Mouse (Mus musculus) NIH3T3 (cell line): Measurements from ENCODE around the gene Prr13.

Source experiments
- DNase-seq: peaks from one replicate; pipeline ENCODE4 v3.0.0-alpha.2; 2012; ENCODE audit warnings: low read depth

Prr13 gene

DNA sequence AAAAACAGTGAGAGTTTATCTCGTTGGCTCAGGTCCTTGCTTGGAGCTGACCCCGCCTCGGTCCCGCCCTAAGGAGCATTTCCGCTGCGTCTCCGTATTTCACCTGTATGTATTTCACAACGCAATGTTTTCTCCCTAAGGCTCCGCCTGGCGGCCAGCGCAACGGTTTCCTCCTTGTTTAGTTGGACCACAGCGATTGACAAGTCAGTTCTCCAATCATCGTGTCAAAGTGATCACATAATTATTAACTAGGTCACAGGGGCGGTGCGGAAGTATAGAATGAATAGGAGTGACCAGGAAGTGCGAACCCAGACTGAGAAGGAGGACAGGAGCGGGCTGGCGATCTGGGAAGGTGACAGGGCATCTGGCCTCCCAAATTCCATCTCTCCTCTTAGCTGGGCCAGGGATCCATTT lies at the start of gene Prr13:
Prr13 (plus strand) TSS at position 125 of the 414 bp plus-strand sequence.
- DNase-seq: peak; percentile 98

DNA sequence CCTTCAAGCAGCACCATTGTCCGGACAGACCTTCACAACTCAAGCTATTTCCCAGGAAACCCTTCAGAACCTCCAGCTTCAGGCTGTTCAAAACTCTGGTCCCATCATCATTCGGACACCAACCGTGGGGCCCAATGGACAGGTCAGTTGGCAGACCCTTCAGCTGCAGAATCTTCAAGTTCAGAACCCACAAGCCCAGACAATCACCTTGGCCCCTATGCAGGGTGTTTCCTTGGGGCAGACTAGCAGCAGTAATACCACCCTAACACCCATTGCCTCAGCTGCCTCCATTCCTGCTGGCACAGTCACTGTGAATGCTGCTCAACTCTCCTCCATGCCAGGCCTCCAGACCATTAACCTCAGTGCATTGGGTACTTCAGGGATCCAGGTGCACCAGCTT lies 49.5 kb upstream of the Prr13 start:
- no peak for DNase-seq

DNA sequence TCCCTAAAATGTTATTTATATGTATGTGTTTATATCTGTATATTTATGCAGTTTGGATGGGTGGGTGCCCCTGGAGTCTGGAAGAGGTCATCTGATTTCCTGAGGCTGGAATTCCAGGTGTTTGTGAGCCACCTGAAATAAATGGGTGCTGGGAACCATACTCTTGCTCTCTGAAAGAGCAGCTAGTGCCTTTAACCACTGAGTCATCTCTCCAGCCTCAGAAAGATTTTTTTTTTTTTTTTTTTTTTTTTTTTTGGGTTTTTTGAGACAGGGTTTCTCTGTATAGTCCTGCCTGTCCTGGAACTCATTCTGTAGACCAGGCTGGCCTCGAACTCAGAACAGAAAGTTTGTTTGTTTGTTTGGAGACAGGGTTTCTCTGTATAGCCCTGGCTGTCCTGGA lies 47.8 kb upstream of the Prr13 start:
- DNase-seq: no peak

DNA sequence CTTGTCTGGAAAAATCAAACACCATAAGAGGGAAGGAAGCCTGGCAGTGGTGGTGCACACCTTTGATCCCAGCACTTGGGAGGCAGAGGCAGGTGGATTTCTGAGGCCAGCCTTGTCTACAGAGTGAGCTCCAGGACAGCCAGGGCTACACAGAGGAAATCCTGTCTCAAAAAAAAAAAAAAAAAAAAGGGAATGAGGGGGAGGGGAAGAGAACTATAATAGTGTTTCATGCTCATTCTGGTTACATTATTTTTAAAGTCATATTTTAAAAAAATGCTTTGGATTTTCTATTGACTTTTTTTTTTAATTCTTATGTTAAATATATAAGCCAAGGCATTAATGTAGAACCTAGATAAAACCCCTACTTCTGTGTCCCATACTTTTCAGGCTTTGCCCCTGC lies 45.1 kb upstream of the Prr13 start:
- DNase-seq: no peak

DNA sequence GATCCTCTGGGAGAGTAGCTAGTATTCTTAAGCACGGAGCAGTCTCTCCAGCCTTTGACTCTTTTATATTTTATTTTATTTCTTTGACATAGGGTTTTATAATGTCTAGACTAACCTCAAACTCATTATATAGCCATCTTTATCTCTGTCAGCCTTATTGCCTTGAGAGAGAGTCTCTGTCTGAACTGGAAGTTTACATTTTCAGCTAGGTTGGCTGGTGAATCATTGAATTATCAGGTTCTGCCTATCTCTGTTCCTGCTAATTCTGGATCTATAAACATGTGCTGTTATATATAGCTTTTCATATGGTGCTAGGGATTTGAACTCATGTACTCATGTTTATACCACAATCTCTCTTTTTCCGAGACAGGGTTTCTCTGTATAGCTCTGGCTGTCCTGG lies 41.3 kb upstream of the Prr13 start:
- DNase-seq: no peak

DNA sequence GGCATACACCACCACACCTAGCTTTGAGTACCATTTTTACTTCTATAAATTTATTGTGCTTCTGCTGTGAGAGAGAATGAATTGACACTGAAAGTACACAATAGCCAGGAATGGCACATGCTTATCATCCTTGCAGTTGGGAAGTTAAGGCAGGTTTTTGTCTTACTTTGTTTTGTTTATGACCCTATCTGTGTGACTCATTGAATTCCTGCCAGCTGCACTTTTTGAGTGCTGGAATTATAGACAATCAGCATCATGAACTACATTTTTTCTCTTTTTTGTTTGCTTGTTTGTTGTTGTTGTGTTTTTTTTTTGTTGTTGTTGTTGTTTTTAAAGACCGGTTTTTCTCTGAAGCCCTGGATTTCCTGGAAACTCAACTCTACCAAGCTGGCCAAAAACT lies 37.8 kb upstream of the Prr13 start:
- peak; percentile 54 for DNase-seq

DNA sequence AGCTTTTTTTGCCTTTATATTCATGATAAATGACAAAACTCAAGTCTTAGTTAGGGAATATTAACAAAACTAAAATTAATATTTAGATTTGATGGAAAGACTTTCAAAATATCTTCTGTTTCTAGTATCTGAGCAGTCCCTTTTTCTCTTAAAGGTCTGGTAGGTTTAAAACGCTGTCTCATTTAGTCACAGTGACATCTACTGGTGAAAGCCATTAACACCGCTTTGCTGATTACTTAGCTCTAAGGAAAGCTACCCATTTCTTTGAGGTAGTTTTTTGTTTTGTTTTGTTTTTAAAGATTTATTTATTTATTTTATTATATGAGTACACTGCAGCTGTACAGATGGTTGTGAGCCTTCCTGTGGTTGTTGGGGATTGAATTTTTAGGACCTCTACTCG lies 37.4 kb upstream of the Prr13 start:
- peak; percentile 88 for DNase-seq

DNA sequence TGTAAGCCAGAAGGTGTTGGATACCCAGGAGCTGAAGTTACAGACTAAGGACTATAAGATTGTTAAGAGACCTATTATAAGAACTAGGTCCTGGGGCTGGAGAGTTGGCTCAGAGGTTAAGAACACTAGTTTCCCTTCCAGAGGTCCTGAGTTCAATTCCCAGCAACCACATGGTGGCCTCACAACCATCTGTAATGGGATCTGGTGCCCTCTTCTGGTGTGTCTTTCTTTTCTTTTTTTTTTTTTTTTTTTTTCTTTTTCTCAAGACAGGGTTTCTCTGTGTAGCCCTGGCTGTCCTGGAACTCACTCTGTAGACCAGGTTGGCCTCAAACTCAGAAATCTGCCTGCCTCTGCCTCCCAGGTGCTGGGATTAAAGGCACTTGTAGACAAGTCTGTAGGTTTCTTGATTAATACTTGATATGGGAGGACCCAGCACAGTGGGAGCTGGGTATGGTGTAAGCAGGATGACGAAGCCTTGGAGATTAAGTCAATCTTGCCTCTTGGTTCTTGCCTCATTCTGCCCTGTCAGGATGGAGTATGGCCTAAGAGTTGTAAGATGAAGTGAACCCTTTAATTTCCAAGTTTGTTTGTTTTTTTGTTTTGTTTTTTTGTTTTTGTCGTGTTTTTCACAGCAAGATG lies 35.1 kb upstream of the Prr13 start:
- DNase-seq: no peak

DNA sequence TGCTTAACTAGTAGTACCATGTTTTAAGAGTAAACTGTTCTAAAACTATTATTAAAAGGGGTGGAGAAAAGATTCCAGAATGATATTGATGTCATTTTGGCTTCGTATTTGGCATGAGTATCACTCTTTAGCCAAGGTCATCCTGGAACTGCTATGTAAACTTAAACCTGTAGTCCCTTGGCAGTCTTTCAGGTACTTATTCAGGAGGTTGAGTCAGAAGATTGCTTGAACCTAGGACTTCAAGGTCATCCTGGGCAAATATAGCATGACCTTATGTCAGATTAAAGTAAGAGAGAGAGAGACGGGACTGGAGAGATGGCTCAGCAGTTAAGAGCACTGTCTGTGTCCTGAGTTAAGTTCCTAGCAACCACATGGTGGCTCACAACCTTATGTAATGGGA lies 34.2 kb upstream of the Prr13 start:
- DNase-seq: no peak

DNA sequence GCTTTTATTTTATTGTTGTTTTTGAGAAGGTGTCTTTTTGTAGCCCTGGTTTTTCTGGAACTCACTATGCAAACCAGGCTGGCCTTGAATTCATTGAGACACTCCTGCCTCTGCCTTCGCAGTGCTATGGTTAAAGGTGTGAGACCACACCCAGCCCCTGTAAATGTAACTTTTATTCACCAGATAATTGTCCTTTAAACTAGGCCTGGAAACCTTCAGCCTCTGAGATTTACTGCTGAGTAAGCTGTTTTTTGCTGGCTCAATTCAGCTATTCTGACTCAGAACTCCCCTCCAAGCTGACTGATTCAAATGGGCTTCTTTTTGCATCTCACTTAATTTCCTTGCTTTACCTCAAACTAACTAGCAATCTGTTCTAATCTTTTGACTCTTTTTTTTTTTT lies 31.9 kb upstream of the Prr13 start:
- DNase-seq: no peak

DNA sequence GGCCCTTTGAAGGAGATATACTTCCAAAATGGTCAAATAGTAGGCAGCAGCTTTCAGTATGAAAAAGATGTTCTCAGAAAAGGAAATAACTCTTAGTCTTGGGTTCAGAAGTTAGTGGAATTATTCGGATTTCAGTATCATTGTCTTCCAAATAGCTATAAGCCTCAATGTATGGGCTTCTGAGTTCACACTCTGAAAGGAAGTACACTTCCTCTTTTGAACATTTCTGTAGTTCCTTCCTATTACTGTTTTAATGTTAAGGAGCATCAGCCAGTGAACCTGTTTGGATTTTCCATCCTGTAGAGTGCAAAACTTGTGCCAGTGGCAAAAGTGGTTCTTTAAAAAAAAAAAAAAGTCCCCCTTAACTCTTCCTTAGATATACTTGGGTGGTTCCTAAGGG lies 26.8 kb upstream of the Prr13 start:
- no peak for DNase-seq

DNA sequence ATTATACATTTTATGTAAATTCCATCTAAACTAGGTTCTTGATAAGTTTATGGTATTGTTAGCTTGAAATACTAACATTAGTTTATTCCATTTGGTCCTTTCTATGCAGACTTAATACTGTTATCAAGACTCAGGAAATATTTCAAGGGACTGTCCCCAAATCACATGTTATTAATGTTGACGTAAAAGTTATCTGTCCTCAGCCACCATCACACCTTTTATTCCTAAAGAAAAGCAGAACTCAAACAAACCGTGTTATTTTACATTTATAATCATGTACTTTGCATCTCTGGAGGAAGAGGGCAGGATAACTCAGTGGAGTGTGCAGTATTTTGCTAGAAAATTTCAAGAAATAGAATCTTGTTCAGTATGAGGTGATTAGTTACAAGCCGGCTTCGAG lies 25.7 kb upstream of the Prr13 start:
- DNase-seq: no peak

DNA sequence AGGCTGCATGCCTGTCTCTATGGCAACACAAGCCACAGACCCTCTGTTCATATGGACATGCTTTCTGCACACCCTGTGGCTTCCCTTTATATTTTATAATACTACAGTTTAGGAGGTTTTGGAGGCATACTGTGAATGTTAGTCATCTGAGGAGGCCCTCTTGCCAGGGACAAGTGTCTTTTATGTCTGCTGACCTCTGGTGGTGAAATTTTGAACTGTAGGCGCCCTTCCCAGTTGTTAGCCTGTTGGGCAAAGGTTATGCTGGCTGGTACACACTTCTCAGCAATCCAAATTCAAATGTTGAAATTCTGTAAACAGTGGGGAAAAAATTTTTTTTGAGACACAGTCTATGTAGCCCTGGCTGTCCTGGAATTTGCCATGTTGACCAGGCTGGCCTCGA lies 16.3 kb upstream of the Prr13 start:
- DNase-seq: peak; percentile 93

DNA sequence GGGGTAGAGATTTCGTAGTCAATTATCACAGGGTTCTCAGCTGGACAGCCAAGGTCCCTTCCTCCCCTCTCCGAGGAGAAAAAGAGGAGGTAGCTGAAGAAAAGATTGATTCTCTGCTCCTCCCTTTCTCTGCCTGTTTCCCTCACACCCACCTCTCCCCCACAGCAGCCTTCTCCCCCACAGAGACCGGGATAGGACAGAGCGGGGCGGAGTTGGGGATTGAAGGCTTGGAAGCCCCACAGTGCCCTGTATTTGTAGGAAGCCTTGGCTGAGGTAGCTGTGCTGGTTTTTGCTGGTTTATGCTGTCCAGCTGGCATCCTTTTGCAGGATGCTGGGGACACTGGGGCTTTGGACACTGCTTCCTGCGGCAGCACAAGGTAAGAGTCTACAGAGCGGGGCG lies 13.7 kb upstream of the Prr13 start, which contains the start of gene Amhr2:
Amhr2 (plus strand) TSS at position 222 of the 400 bp plus-strand sequence.
- DNase-seq: no peak

DNA sequence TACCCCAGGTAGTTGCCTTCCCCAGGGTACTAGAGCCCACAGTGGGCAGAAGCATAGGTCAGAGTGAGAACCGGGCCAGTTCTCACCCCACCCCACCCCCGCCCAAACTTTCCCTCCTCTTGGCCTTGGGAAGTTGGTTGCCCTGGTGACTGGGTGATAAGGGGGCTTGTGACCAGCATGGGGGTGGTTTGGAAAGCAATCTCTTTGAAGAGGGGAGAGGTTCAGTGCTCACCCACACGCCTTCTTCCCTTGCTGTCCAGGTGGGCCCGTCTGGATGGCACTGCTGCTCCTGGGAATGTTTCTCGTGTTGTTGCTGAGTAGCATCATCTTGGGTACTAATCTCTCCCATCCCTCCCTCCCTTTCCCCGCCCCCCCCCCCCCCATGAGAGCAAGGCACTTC lies 12.4 kb upstream of the Prr13 start:
- no peak for DNase-seq

DNA sequence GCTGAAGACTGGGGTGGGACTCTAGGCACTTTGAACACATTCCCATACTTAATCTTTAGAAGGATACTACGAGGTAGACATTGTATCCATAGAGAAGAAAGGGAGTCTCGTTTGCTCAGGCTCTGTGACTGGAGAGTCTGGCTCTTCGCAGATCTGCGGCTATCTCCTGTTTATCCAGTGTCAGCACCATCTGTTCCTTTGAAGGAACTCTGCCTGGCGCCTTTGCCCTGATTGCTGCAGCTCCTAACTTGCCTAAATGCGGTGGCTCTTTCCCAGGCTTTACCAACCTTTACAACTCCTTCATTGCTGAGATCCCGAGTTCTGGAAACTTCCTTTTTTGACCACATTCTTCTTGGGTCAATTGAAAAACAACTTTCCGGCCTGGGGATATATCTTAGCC lies 9.5 kb upstream of the Prr13 start:
- no peak for DNase-seq

DNA sequence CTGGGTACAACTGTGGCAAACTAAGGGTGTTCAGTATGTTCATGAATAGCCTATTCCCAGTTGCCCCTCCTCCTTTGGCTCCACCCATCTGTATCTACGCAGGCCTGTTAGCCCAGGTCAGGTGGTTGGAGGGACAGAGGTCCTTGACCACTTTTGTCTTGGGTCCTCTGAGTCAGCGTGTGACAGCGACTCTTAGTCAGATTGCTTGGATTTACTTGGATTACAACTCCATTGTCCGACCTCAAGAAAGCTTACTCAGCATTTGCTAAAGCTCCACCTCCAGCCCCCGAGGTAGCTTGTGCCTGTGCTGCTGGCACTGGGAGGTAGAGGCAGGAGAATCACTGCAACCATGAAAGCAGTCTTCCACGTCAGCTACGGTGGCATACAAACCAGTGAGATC lies 7.9 kb upstream of the Prr13 start:
- DNase-seq: no peak

DNA sequence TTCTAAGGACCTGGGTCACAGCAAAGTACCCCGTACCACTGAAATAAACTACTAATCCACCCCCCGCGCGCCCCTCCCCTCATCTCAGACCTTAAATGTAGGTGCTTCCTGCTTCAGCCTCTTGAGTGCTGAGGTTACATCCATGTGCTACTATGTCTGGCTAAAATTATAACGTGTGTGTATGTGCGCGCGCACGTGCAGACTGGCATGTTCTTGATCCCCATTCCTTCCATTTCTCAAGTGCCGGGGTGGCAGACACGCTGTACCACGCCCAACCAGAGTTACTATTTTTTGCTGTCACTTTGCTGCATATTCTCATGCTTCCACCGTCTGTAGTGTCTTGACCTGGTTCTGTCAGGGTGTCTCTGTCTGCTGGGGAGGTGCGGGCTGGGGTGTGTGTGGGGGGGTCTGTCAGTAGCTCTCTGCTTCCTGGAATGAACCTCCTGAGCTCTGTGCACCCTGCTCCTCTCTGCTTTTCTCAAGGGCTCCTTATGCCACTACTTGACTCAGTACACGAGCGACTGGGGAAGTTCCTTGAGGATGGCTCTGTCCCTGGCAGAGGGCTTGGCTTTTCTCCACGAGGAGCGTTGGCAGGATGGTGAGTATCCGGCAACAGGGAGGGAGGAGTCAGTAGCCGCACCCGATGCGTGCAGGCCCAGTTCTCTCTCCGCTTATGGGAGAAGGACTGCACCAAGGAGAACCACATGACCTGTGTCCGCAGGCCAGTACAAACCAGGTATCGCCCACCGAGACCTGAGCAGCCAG lies 7.0 kb upstream of the Prr13 start:
- DNase-seq: no peak

DNA sequence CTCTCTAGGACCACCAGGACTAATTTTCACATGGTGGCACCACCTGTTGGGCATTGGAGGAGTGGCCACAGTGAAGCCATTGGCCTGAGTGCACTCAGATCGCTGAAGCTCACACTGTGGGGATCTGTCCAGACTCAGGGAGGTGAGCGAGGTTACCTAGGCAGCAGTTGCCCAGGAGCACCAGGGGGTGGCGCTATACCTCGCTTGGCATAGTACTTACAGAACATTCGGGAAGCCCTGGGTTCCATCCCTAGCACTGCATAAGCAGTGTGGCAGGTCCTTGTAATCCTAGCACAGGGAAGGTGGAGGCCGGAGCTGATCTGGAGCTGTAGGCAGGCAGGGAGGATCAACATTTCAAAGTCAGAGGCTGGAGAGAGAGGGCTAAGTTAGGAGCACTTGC lies 2.8 kb upstream of the Prr13 start:
- peak; percentile 26 for DNase-seq

DNA sequence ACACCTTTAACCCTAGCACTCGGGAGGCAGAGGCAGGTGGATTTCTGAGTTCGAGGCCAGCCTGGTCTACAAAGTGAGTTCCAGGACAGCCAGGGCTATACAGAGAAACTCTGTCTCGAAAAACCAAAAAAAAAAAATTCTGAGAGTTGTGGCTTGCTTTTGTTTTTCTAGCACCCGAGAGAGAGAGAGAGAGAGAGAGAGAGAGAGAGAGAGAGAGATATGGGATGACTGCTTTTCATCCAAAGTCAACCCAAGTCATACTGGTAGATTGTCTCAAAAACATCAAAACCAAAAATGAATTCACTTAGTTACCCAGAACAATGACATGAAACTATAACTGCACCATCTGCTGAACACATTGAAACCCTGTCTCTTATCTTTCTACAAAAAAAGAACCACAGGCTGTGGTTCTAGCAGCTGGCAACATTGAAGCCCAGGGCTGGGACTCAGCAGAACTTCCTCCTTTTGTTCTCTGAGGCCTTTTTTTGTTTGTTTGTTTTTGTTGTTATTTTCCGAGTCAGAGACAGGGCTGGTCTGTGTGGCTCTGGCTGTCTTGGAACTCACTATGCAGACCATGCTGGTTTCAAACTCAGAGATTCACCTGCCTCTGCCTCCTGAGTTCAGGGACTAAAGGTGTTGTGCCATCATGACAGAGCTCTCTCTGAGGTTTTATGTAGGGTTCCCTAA lies 635 bp upstream of the Prr13 start:
- DNase-seq: no peak

DNA sequence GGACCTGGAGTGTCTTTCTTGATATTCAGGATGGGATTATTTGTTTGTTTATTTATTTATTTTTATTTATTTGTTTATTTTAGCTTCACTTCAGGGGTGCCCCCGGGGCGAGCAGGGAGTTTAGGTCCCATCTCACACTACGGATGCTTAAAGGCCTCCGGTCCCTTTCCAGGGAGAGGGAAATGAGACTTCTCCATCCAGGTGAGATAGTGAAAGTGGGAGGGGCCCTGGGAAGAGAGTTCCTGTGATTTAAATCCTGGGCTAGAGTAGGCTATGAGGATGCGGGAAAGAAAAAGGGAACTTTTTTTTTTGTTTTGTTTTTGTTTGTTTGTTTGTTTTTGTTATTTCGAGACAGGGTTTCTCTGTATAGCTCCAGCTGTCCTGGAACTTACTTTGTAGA lies 553 bp downstream of the Prr13 start:
- no peak for DNase-seq

DNA sequence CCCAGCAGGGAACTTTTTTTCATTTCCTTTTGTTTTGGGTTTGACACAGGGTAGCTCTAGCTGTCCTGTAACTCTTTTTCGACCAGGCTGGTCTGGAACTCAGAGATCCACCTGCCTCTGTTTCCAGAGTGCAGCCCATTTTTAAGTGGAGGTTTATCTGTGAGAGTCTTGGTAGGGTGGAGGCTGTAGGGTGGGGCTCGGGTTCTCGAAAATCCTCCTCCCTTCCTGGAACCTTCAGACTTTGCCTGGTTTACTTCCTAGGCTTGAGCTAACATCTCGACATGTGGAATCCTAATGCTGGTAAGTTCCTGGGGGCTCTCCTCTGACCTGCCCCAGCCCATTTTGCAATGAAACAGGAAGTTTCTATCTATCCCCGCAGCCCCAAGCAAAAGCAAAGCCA lies 1.0 kb downstream of the Prr13 start:
- DNase-seq: no peak

DNA sequence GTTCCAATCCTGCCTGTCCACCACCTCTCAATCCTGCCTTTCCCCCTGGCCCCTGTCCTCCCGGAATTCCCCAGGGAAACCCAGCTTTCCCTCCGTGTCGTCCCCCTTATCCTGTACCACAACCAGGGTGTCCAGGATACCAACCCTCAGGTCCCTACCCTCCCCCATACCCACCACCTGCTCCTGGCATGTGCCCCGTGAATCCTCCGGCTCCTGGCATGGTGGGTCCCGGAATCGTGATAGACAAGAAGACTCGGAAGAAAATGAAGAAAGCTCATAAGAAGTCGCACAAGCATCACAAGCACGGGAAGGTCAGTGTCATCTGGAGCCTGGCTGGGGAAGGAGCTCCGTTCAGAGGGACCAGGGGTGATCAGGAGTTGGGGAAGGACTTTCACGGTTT lies 1.6 kb downstream of the Prr13 start:
- no peak for DNase-seq
